Mouse (Mus musculus) small intestine, adult 2 months (tissue): ENCODE results near the gene Elmo1.

Experiments used
- CTCF ChIP-seq: fragments of 200-500 bp; IDR thresholded peaks from 2 replicates; pipeline ENCODE4 v1.5.1; 2012; ENCODE audit warnings: low read depth, mild to moderate bottlenecking, control low read depth, inconsistent platforms, low read length, moderate library complexity, mixed read lengths; ENCODE audit not compliant: insufficient replicate concordance, insufficient read length; ENCODE audit errors: extremely low read depth
- POLR2A ChIP-seq: fragments of 200-500 bp; IDR thresholded peaks from 2 replicates; pipeline ENCODE4 v1.6.1; 2012; ENCODE audit warnings: low read depth, mild to moderate bottlenecking, control low read depth, inconsistent platforms, low read length, moderate library complexity

DNA sequence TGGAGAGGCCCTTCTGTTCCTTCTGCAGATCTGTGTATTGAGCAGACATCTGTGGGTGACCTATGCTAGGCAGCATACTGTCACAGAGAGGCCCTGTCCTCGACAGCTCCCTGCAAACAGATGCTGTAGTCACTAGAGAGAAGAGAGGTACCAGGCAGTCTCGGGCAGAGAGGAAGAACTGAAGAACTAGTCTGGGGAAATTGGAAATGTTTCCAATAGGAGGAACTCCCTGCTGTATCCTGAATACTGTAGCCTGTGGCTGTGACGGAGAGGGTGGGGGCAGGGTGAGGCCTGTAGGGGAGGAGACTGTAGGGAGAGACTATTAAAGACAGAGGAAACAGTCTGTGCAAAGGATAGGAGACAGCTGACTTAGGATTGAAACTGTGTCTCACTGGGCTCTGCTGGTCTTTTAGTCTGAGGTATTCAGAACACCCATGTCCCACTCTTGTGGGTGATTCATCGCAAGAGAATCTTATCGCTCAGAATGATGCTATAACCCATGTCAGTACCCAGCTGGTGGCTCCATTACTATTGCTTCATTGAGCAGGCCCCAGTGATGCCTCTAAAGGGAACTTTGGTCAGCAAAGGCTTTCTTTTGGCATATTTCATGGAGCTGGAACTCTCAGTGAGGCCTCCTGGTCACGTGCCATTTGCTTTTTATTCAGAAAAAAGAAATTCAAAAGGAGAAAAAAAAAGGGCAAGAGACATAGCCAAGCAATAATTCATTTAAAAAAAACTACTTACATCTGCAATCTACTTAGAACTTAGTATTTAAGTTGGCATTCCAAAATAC lies 43.4 kb downstream of the Elmo1 start:
- TF ChIP-seq POLR2A (no peak), CTCF (no peak)
